Mouse (Mus musculus): ENCODE results near the gene St3gal2. TPM values are rescaled to one million over a fixed set of nuclear protein-coding genes. Genes with fewer than 3 reads are reported as not detected.
"Not testable (repeated sequence)": the region's sequence is repeated elsewhere in the genome, so short reads cannot be mapped to it uniquely, and the experiment has no call there.

St3gal2 gene
- polyA plus RNA-seq, 1 experiment = 56.7 TPM

- DNase-seq (ENCODE audit: extremely low spot score in 1 of 2, low spot score in 1 of 2) = not testable (repeated sequence)
These were observed 9.9 kb upstream of the St3gal2 start for GRCm38 (mm10) chr8:110909850-110910249.

- DNase-seq (ENCODE audit: extremely low spot score in 1 of 2, low spot score in 1 of 2) = no peak
These were observed 7.8 kb upstream of the St3gal2 start for GRCm38 (mm10) chr8:110911576-110912570.

GRCm38 (mm10) chr8:110917415-110917814, 2.3 kb upstream of the St3gal2 start:
- DNase-seq (ENCODE audit: extremely low spot score in 1 of 2, low spot score in 1 of 2) = no peak

GRCm38 (mm10) chr8:110918027-110918426, 1.7 kb upstream of the St3gal2 start:
- peak in 1 of 2 experiments; percentile 45 for DNase-seq (ENCODE audit: extremely low spot score in 1 of 2, low spot score in 1 of 2)

GRCm38 (mm10) chr8:110918460-110918859, 1.3 kb upstream of the St3gal2 start:
- DNase-seq (ENCODE audit: extremely low spot score in 1 of 2, low spot score in 1 of 2) = no peak

GRCm38 (mm10) chr8:110920032-110920772, 480 bp downstream of the St3gal2 start:
- DNase-seq (ENCODE audit: extremely low spot score in 1 of 2, low spot score in 1 of 2) = peak in 1 of 2 experiments; percentile 57

- DNase-seq (ENCODE audit: extremely low spot score in 1 of 2, low spot score in 1 of 2) = no peak
These were observed 1.1 kb downstream of the St3gal2 start for GRCm38 (mm10) chr8:110920773-110921277.

GRCm38 (mm10) chr8:110921492-110922230, 1.9 kb downstream of the St3gal2 start:
- no peak for DNase-seq (ENCODE audit: extremely low spot score in 1 of 2, low spot score in 1 of 2)

GRCm38 (mm10) chr8:110925691-110926140, 6.0 kb downstream of the St3gal2 start:
- no peak for DNase-seq (ENCODE audit: extremely low spot score in 1 of 2, low spot score in 1 of 2)

GRCm38 (mm10) chr8:110926690-110927089, 7.0 kb downstream of the St3gal2 start:
- DNase-seq (ENCODE audit: extremely low spot score in 1 of 2, low spot score in 1 of 2) = no peak

GRCm38 (mm10) chr8:110928435-110928834, 8.7 kb downstream of the St3gal2 start:
- no peak for DNase-seq (ENCODE audit: extremely low spot score in 1 of 2, low spot score in 1 of 2)

- no peak for DNase-seq (ENCODE audit: extremely low spot score in 1 of 2, low spot score in 1 of 2)
These were observed 9.3 kb downstream of the St3gal2 start for GRCm38 (mm10) chr8:110929066-110929465.

GRCm38 (mm10) chr8:110929672-110930071, 9.9 kb downstream of the St3gal2 start:
- not testable (repeated sequence) for DNase-seq (ENCODE audit: extremely low spot score in 1 of 2, low spot score in 1 of 2)

- DNase-seq (ENCODE audit: extremely low spot score in 1 of 2, low spot score in 1 of 2) = no peak
These were observed 11.6 kb downstream of the St3gal2 start for GRCm38 (mm10) chr8:110931176-110931939.

GRCm38 (mm10) chr8:110932444-110932843, 12.7 kb downstream of the St3gal2 start:
- DNase-seq (ENCODE audit: extremely low spot score in 1 of 2, low spot score in 1 of 2) = no peak

GRCm38 (mm10) chr8:110933272-110933671, 13.6 kb downstream of the St3gal2 start:
- no peak for DNase-seq (ENCODE audit: extremely low spot score in 1 of 2, low spot score in 1 of 2)

GRCm38 (mm10) chr8:110936217-110936616, 16.5 kb downstream of the St3gal2 start:
- peak in 1 of 2 experiments; percentile 52 for DNase-seq (ENCODE audit: extremely low spot score in 1 of 2, low spot score in 1 of 2)

GRCm38 (mm10) chr8:110938882-110939589, 19.3 kb downstream of the St3gal2 start:
- DNase-seq (ENCODE audit: extremely low spot score in 1 of 2, low spot score in 1 of 2) = peak; percentile 81 to 87
